ENCODE assay signal across 9 mouse cellular contexts in genomic region chr10:21251881-21252534, GRCm38 (mm10). TPM values are rescaled to one million over a fixed set of nuclear protein-coding genes. Genes with fewer than 3 reads are reported as not detected.
DNase-seq lines count a peak whose midpoint lies in the region; ATAC-seq and TF ChIP-seq lines count a peak whose summit lies in the region.
"Had no signal": no experiment of that assay in that cellular context is flagged by ENCODE, and none has a peak within 500 bp of the region (broad histone marks: within the 10 kb centered on the region; RNA-seq: fewer than 3 reads in every experiment).

No protein-coding gene starts in this region.

- 60% methylated on average over 15 of the region's 15 CpGs for WGBS in midbrain, embryonic 11.5 days
- WGBS in forebrain, embryonic 13.5 days, result 62% methylated on average over 15 of the region's 15 CpGs

- no peaks in the 10 kb centered on the region for H3K27me3 ChIP-seq in midbrain, embryonic 11.5 days (ENCODE audit: control insufficient read depth, insufficient read depth, low read length)
- H3K27me3 ChIP-seq in forebrain, embryonic 13.5 days, result no peaks in the 10 kb centered on the region
- H3K27me3 ChIP-seq: embryonic facial prominence, embryonic 15.5 days had no signal

- no peak overlapping the region for H3K9ac ChIP-seq in midbrain, embryonic 11.5 days (ENCODE audit: low read length)
- H3K9ac ChIP-seq in forebrain, embryonic 13.5 days, result no peak overlapping the region
- H3K9ac ChIP-seq: embryonic facial prominence, embryonic 15.5 days had no signal

- peak; percentile 22 for DNase-seq in gastrocnemius, adult 2 months
- DNase-seq in gastrocnemius, adult 8-10 months (ENCODE audit: low spot score in 2 of 2), result no peak
- peak; percentile 45 to 57 for DNase-seq in B cell, adult 2 months
- DNase-seq in brain, adult 2 months (ENCODE audit: low read depth, low spot score), result peak; percentile 46
- peak; percentile 3 for DNase-seq in layer of hippocampus, adult 9-10 months (ENCODE audit: low spot score)
- peak; percentile 55 for DNase-seq in right cerebral cortex, postnatal 14 days
- DNase-seq in midbrain, embryonic 11.5 days (ENCODE audit: low spot score, missing footprints), result no peak

- H3K4me3 ChIP-seq in gastrocnemius, adult 2 months, result no peak overlapping the region
- no peak overlapping the region for H3K4me3 ChIP-seq in midbrain, embryonic 11.5 days (ENCODE audit: low read depth, low read length)
- H3K4me3 ChIP-seq in forebrain, embryonic 13.5 days, result no peak overlapping the region
- H3K4me3 ChIP-seq: embryonic facial prominence, embryonic 15.5 days had no signal

- no peaks in the 10 kb centered on the region for H3K9me3 ChIP-seq in midbrain, embryonic 11.5 days (ENCODE audit: control insufficient read depth, low read length)
- no peaks in the 10 kb centered on the region for H3K9me3 ChIP-seq in forebrain, embryonic 13.5 days (replicated peaks)
- H3K9me3 ChIP-seq: embryonic facial prominence, embryonic 15.5 days had no signal

- TF ChIP-seq CTCF in gastrocnemius, adult 2 months (IDR thresholded peaks at IDR 0.05), result no peak

- intact Hi-C loops in gastrocnemius, adult 2 months (cut with DNase I), result no loop called here

- H3K4me2 ChIP-seq in midbrain, embryonic 11.5 days, result no peak overlapping the region
- H3K4me2 ChIP-seq in forebrain, embryonic 13.5 days, result no peak overlapping the region
- H3K4me2 ChIP-seq: embryonic facial prominence, embryonic 15.5 days had no signal

- H3K36me3 ChIP-seq in midbrain, embryonic 11.5 days (ENCODE audit: control insufficient read depth, insufficient read depth, low read length), result no peaks in the 10 kb centered on the region
- H3K36me3 ChIP-seq in forebrain, embryonic 13.5 days (ENCODE audit: poor library complexity, severe bottlenecking), result no peaks in the 10 kb centered on the region
- H3K36me3 ChIP-seq: embryonic facial prominence, embryonic 15.5 days had no signal

- ATAC-seq in midbrain, embryonic 11.5 days (ENCODE audit: low FRiP score), result no peak
- no peak for ATAC-seq in forebrain, embryonic 13.5 days

- H3K27ac ChIP-seq in gastrocnemius, adult 2 months, result no peak overlapping the region
- no peak overlapping the region for H3K27ac ChIP-seq in midbrain, embryonic 11.5 days (ENCODE audit: low read depth, low read length)
- no peak overlapping the region for H3K27ac ChIP-seq in forebrain, embryonic 13.5 days
- H3K27ac ChIP-seq: embryonic facial prominence, embryonic 15.5 days had no signal

- H3K4me1 ChIP-seq in midbrain, embryonic 11.5 days (ENCODE audit: control insufficient read depth, insufficient read depth, low read length), result no peaks in the 10 kb centered on the region
- H3K4me1 ChIP-seq in forebrain, embryonic 13.5 days, result no peaks in the 10 kb centered on the region
- H3K4me1 ChIP-seq: embryonic facial prominence, embryonic 15.5 days had no signal

RNA-seq across cellular contexts. Expression of gene Hbs1l, which starts 43.8 kb away (rescaled TPM):
- total RNA-seq in gastrocnemius, adult 2 months (2021), result 10 to 100 TPM; 63.3 to 64.3 TPM
- 10 to 100 TPM; 65.8 to 72.5 (median 66.8) TPM for total RNA-seq in gastrocnemius, adult 8-10 months (2022)
- 142 and 154 TPM in 2 replicates for polyA plus RNA-seq in midbrain, embryonic 11.5 days (2014; fragmentation: Nextera tagmentation; extraction: Ambion mirVana)
- polyA plus RNA-seq in forebrain, embryonic 13.5 days (2015; fragmentation: Nextera tagmentation; extraction: Ambion mirVana), result 108 and 120 TPM in 2 replicates

Comparison
In these comparisons a context has a peak if more than half of its experiments do, and no peak if none do; other contexts are left out.
1. DNase-seq: peak in gastrocnemius, adult 2 months (single experiment), B cell, adult 2 months (2 of 2), brain, adult 2 months (single experiment), layer of hippocampus, adult 9-10 months (single experiment) and right cerebral cortex, postnatal 14 days (single experiment); none in gastrocnemius, adult 8-10 months (0 of 2) and midbrain, embryonic 11.5 days (single experiment).